Mouse (Mus musculus) right cerebral cortex, postnatal 14 days (tissue): ENCODE data around the gene Ung.

Source experiments
- DNase-seq: peaks from one replicate; pipeline ENCODE4 v3.0.0; 2022

The Ung gene

GRCm38 (mm10) chr5:114131521-114131840 lies 1.3 kb downstream of the Ung start:
- peak; percentile 39 for DNase-seq

DNA sequence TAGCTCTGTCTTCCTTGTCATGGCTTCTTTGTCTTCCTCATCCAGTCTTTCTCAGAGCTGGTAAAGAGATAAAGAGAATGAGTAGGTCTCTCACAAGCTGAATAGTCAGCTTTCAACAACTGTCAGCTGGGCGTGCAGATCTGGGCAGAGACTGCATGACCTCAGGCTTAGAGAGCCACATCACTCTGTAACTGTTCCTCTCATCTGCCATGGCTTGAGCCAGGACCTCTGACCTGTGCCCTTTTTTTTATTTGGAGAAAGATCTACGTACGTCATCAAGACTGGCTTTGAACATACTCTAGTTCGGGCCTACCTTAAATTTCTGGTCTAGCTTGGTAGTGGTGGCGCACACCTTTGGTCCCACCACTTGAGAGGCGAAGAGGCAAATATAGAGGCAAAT lies 2.7 kb downstream of the Ung start:
- DNase-seq = no peak

DNA sequence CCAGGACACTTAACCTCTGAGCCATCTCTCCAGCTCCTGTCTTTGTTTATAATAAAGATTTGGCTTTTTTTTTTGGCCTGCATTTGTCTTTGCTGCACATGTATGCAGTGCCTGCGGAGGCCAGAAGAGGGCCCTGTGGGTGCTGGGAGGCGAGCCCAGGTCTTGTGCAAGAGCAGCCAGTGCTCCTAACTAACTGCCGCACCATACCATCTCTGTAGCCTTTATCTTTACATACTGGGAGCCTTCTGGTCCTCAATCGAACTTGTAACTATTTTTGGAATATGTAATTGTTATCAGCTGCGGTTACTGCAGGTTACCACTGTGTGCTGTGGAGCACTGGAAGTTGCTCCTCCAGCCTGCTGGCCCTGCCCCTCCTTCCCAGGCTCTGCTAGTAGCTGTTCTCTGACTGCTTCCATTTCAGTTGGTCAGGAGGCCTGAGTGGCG lies 3.9 kb downstream of the Ung start:
- peak; percentile 56 for DNase-seq

GRCm38 (mm10) chr5:114135516-114135915 lies 5.3 kb downstream of the Ung start:
- DNase-seq = no peak

- no peak for DNase-seq
These were observed 7.5 kb downstream of the Ung start for GRCm38 (mm10) chr5:114137481-114138276.

GRCm38 (mm10) chr5:114138277-114139164 lies 8.3 kb downstream of the Ung start:
- no peak for DNase-seq

DNA sequence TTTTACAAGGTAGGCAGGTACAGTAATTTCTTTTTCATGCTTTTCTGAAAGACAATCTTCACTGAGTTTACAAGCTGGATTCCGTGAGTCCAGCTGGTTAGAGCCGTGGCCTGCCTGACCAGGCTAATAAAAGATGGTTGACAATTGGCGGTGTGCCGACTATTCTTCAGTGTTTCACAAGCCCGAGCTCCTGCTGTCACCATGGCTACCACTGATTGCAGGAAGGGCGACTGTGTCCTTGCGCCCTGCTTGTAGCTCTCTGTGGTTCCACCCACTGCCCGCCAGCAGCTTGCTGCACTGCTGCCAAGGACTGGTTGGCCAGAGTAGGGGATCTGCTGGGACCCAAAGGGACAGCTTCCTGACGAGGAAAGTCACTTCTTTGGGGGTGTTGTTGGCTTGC lies 9.0 kb downstream of the Ung start:
- DNase-seq = peak; percentile 78

DNA sequence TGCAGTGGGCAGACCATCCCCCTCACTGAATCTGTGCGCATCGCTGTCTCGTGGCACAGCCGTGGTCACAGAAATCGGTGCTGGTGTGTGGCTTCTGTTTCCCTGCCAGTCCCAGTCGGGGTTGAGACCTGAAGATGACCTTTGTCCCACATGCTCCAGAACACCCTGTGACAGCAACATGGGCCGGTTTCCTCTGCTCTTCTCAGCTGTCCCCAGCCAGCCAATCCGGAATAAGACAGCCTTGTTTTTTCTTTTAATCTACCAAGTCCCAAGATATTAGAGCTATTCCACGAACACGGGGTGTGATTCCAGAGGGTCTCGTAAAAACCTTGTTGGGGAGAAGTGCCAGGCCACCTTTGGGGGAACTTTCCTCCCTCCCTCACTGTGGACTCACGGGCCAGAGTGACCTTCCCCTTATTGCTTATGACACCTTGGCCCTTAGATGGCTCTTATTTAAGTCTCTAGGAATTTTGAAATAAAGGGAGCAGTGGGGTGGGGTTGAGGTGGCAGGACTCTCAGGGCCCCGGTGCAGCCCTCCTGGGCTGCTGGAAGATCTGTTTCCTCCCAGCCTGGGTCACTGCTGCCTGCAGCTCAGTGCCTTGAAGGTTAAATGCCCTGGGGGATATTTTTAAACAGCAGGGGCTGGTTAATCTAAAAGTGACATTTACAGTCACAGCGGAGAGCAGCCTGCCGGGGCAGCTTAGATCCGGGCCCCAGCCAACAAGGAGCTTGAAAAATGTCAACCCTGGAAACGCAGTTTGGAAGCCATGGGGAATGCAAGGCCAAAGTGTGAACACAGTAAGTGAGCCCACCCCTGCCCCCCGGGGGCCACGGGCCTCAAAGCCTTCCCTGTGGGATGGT lies 16.1 kb downstream of the Ung start, which contains the start of gene Acacb:
Acacb (plus strand) TSS at position 508 of the 861 bp plus-strand sequence.
- no peak for DNase-seq

DNA sequence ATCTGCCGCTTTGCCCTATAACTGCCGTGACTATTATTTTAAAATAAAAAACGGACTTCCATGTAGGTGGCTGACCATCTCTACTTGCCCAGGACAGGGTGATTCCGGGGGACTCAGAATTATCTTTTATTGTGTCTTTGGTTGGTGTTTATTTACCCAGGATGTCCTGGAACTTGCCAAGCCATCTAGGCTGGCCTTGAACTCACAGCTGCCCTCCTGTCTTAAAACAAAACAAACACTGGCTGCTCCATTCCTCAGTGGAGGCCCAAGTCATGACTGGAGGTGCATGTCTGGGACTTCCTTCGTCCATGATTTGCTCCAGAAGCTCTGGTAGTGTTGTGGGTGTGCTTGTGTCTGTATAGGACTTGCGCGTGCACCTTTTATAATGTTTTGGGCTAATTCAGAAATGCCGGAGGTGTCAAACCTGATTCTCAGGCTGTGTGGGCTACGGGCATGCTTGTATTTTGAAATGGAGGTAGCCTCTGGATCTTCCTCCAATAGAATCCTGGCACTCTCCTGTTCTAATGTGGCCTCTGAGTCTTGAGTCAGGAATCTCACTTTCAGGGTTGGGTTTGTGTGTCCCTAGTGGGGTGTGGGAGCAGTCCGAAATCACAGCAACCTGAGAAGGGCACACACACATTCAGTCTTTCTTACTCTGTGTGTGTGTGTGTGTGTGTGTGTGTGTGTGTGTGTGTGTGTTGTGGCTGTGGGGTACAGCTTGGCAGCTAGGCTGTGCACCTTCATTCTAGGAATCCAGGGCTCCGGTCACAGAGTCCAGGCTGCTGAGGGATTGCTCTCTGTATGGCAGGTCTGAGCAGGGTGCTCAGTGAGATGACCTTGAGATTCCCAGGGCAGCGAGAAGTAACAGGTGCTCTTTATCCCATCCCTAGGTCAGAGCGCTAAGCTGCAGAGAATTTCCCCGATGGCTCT lies 17.1 kb downstream of the Ung start:
- DNase-seq = no peak

GRCm38 (mm10) chr5:114152359-114153092 lies 22.3 kb downstream of the Ung start:
- DNase-seq = no peak

GRCm38 (mm10) chr5:114153490-114153889 lies 23.3 kb downstream of the Ung start:
- DNase-seq = no peak

- no peak for DNase-seq
These were observed 24.6 kb downstream of the Ung start for GRCm38 (mm10) chr5:114154765-114155164.

GRCm38 (mm10) chr5:114155168-114155933 lies 25.2 kb downstream of the Ung start:
- DNase-seq = no peak

DNA sequence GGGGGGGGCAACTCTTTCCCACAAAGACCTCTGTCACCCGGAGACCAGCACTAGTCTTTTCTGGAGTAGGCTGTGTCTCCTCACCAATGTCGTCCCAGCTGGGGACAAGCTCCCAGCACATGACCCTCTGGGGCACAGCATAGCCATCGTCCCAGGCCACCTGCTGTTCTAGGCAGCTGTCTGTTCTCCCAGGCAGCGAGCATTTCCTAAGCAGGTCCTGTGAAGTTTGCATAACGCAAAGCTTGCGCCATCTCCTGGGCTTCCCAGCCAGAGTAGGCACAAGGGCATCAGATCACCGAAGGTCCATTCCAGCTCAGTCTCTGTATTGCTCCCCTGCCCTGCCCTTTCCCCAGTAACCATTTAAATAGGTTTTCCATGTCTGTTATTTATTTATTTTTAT lies 27.1 kb downstream of the Ung start:
- DNase-seq = no peak

DNA sequence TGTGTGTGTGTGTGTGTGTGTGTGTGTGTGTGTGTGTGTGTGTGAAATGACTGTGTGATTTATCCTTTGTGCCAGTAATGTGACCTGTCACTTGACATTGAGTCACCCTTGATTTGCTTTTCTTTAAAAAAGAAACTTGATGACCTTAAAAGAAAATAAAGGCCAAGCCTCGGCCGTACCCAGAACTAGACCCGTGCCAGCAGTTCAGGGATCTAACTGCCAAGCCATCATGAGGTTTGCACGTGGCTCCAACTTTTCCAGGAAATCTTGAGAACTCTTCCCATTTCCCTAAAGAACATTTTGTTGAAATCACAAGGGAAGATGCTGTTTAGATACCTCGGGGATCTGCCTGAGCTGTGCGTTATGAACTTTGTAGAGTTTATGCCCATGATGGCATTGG lies 31.2 kb downstream of the Ung start:
- DNase-seq = no peak

DNA sequence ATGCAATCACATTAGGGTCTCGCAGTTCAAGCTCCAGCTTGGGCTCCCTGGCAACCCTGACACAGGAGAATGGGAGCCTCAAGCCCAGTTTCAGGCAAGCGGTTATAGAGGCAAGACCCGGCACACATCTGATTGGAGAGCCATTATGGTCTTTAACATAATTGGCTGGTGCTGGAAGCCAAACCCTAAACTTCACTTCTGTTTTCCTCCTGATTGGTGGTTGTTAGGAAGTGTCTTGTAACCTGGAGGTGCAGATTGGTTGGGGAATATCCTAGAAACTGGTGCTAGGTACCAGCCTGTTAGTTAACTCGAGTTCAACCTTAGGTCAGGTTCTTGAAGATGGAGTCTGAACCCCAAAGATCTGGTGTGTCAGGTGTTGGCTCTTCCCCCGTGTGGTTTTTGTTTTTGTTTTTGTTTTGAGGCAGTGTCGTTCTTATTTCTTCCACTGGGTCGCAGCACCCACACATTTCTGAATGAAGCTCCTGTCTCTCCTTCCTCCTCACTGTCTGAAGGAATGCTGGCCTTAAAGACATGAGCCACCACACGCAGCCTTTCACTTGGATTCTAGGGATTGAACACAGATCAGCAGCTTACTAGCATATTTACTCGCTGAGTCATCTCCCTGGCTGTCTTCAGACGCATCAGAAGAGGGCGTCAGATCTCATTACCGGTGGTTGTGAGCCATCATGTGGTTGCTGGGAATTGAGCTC lies 32.1 kb downstream of the Ung start:
- no peak for DNase-seq

GRCm38 (mm10) chr5:114163117-114163696 lies 33.0 kb downstream of the Ung start:
- DNase-seq = no peak

- no peak for DNase-seq
These were observed 40.2 kb downstream of the Ung start for GRCm38 (mm10) chr5:114170345-114170744.

- DNase-seq = no peak
These were observed 42.8 kb downstream of the Ung start for GRCm38 (mm10) chr5:114172936-114173335.
